Mouse (Mus musculus): Measurements from ENCODE around the gene Pitpnm2.

Gene Pitpnm2

DNA sequence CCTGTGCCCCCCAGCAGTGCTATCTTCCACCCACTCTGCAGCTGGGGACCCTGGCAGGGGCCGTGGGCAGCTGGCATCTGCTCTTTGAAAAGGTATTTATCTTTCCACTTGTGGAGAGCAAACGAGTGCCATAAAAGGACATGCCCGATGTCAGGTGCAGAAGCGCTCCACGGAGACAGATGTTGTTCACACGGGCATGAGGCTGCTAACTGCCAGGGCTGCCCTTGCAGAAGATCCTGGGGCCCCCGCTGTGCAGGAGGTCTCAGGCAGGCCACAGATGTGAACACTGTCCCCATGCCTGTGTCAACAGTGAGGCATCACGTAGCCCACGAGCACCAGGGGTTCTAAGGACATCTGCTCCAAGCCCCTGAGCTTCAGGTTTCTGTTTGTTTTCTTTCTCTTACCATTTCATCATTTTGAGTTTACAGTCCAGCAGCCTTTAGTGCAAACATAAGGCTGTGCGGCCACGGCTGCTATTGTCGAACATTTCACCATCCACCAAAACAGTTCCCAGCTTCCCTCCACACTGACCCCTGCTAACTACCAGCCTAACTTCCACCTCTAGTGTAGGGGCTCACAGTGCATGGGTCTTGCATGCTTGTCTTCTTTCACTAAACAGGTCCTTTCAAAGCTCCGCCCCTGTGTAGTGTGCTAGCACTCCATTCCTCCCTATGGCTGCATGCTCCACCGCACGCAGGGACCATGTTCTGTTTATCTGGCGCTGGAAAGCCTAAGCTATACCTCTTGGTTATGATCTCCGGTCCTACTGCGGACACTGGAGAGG lies 17.0 kb downstream of the Pitpnm2 start:
- no peaks in the 10 kb centered on the region for H3K36me3 ChIP-seq (ENCODE audit: insufficient read depth, low read length)
- H3K4me1 ChIP-seq (replicated peaks; ENCODE audit: low read depth, low read length), result peaks cover 8% of the 10 kb centered on the region; the same call in 1 of the 2 replicates
- H3K4me3 ChIP-seq (replicated peaks; ENCODE audit: low read length), result no peak overlapping the region
- H3K27me3 ChIP-seq (ENCODE audit: insufficient read depth, low read length), result no peaks in the 10 kb centered on the region
- H3K9me3 ChIP-seq (ENCODE audit: low read length), result no peaks in the 10 kb centered on the region
- TF ChIP-seq CTCF (conservative IDR thresholded peaks at IDR 0.05; ENCODE audit: low read length) (no peak), NANOG (IDR thresholded peaks at IDR 0.05; ENCODE audit: borderline replicate concordance, low read length) (no peak), POU5F1 (IDR thresholded peaks at IDR 0.05; ENCODE audit: borderline replicate concordance, low read length) (no peak)

DNA sequence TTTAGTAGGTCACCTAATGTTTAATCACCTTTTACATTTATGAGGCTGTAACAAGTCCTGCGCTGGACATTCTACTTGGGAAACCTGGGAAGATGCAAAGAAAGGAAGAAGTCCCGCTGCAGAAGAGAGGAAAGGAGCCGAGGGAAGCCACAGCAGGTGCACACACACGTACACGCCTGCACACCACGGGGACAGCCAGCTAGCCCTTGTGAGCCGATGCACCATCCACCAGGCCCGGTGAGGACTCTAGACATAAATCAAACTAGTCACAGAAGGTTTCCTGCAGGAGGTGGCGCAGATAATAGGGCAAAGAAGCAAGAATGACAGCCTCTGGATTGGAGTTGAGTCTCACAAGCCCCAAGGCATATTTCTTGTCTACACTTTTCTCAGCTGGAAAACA lies 19.1 kb downstream of the Pitpnm2 start:
- H3K4me1 ChIP-seq (replicated peaks; ENCODE audit: low read depth, low read length), result peaks cover 8% of the 10 kb centered on the region; the same call in 1 of the 2 replicates
- no peak for TF ChIP-seq POU5F1 (IDR thresholded peaks at IDR 0.05; ENCODE audit: borderline replicate concordance, low read length)
- no peak for TF ChIP-seq CTCF (conservative IDR thresholded peaks at IDR 0.05; ENCODE audit: low read length)
- no peak for TF ChIP-seq NANOG (IDR thresholded peaks at IDR 0.05; ENCODE audit: borderline replicate concordance, low read length)
- no peak overlapping the region for H3K4me3 ChIP-seq (replicated peaks; ENCODE audit: low read length)
- H3K36me3 ChIP-seq (ENCODE audit: insufficient read depth, low read length), result no peaks in the 10 kb centered on the region
- no peaks in the 10 kb centered on the region for H3K27me3 ChIP-seq (ENCODE audit: insufficient read depth, low read length)
- no peaks in the 10 kb centered on the region for H3K9me3 ChIP-seq (ENCODE audit: low read length)

DNA sequence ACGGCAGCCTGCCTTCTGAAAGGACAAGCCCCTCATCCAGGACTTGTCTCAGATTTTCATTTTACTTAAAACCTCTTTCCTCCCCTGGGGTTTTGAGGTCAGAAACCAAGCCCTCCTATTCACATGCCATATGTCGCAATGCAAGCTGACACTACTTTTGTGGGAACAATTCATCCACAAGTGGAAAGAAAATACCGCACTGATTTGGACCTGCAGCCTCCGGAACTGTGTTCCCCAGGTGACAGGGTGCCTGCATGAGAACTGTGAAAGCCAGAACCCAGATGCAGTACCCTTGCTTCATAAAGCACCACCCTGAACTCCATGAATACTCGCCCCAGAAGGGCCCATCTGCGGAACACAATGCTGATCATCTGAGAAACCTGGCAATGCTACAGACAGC lies 22.4 kb downstream of the Pitpnm2 start:
- Histone ChIP-seq H3K27me3 (ENCODE audit: insufficient read depth, low read length) (no peaks in the 10 kb centered on the region), H3K4me3 (replicated peaks; ENCODE audit: low read length) (no peak overlapping the region), H3K9me3 (ENCODE audit: low read length) (no peaks in the 10 kb centered on the region), H3K36me3 (ENCODE audit: insufficient read depth, low read length) (no peaks in the 10 kb centered on the region), H3K4me1 (replicated peaks; ENCODE audit: low read depth, low read length) (peaks cover 9% of the 10 kb centered on the region)
- TF ChIP-seq NANOG (IDR thresholded peaks at IDR 0.05; ENCODE audit: borderline replicate concordance, low read length) (no peak), CTCF (conservative IDR thresholded peaks at IDR 0.05; ENCODE audit: low read length) (no peak), POU5F1 (IDR thresholded peaks at IDR 0.05; ENCODE audit: borderline replicate concordance, low read length) (no peak)

DNA sequence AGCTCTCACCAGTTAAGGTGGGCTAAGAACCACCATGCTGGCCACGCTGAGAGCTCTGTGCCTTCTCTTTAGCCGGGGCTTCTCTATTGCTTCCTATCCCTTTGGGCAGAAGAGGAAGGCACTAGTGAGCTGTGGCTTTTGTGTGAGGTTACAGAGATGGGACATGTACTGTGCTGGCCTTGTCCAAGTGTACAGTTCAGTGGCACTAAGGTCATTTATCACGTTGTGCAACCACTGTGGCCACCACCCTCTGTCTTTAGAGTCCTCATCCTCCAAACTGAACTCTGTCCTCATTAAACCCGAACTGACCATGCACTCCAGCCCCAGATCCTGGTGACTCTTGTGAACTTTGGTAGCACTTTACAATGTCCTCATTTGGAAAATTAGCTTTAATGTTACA lies 23.1 kb downstream of the Pitpnm2 start:
- TF ChIP-seq POU5F1 (IDR thresholded peaks at IDR 0.05; ENCODE audit: borderline replicate concordance, low read length), result no peak
- no peak for TF ChIP-seq NANOG (IDR thresholded peaks at IDR 0.05; ENCODE audit: borderline replicate concordance, low read length)
- no peak for TF ChIP-seq CTCF (conservative IDR thresholded peaks at IDR 0.05; ENCODE audit: low read length)
- no peaks in the 10 kb centered on the region for H3K9me3 ChIP-seq (ENCODE audit: low read length)
- H3K4me3 ChIP-seq (replicated peaks; ENCODE audit: low read length), result no peak overlapping the region
- H3K27me3 ChIP-seq (ENCODE audit: insufficient read depth, low read length), result no peaks in the 10 kb centered on the region
- peaks cover 9% of the 10 kb centered on the region for H3K4me1 ChIP-seq (replicated peaks; ENCODE audit: low read depth, low read length)
- H3K36me3 ChIP-seq (ENCODE audit: insufficient read depth, low read length), result no peaks in the 10 kb centered on the region

DNA sequence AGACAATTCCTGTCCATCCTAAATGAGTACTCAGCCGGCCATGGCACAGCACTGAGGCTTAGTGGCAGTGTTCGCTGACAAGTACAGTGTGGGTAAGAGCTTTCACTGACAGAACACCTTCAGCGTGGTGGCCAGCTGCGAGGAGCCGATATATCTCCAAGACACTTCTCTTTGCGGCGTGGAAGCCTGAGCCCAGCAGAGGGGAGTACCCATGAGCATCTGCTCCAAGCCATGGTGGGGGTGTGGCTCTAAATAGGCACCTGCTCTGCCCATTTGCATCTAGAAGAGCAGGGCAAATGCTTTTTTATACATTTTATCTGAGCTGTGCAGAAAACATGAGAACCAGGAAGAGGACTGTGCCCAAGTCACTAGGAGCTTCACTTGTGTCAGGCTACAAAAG lies 23.7 kb downstream of the Pitpnm2 start:
- TF ChIP-seq POU5F1 (IDR thresholded peaks at IDR 0.05; ENCODE audit: borderline replicate concordance, low read length) (no peak), NANOG (IDR thresholded peaks at IDR 0.05; ENCODE audit: borderline replicate concordance, low read length) (no peak), CTCF (conservative IDR thresholded peaks at IDR 0.05; ENCODE audit: low read length) (no peak)

DNA sequence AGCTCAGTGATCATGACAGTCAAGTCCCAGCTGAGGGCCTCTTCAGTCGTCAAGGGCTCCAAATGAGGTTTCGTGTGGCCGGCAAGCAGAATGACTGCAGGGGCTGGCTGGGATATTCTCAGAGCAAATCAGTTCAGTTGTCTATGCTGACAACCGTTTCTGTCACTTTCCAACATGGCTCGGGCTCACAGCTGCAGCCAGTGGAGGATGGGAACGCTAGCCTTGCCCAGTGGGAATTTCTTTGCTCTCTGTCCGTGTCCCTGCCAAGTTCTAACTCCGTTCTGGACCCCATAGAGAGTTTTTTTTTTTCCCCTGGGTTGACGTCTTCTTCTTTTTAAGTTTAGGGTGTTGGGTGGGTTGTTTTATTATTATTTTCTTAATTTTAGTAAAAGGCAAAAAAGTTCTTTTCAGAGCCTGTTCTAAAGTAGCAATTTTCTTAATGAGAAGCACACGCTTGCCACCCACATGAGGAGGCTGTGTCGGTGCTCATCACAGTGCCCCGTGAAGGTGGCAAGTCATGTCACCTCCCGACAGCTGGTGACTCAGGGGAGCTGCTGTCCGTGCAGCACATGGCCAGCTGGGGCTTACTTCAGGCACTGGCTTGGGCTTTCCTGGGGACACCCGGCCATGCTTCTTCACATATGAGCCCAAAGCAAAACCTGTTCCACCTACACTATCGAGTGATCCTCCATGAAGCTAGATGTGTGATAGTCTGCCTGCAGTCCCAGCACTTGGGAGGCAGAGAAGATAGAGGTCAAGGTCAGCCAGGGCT lies 25.1 kb downstream of the Pitpnm2 start:
- no peaks in the 10 kb centered on the region for H3K36me3 ChIP-seq (ENCODE audit: insufficient read depth, low read length)
- H3K4me1 ChIP-seq (replicated peaks; ENCODE audit: low read depth, low read length), result peaks cover 9% of the 10 kb centered on the region
- H3K9me3 ChIP-seq (ENCODE audit: low read length), result no peaks in the 10 kb centered on the region
- no peak for TF ChIP-seq POU5F1 (IDR thresholded peaks at IDR 0.05; ENCODE audit: borderline replicate concordance, low read length)
- TF ChIP-seq NANOG (IDR thresholded peaks at IDR 0.05; ENCODE audit: borderline replicate concordance, low read length), result no peak
- no peak for TF ChIP-seq CTCF (conservative IDR thresholded peaks at IDR 0.05; ENCODE audit: low read length)
- H3K4me3 ChIP-seq (replicated peaks; ENCODE audit: low read length), result no peak overlapping the region
- no peaks in the 10 kb centered on the region for H3K27me3 ChIP-seq (ENCODE audit: insufficient read depth, low read length)

More for the DNA sequence above, 23.7 kb downstream of the Pitpnm2 start:
- H3K27me3 ChIP-seq (ENCODE audit: insufficient read depth, low read length), result no peaks in the 10 kb centered on the region
- H3K4me1 ChIP-seq (replicated peaks; ENCODE audit: low read depth, low read length), result peaks cover 9% of the 10 kb centered on the region
- no peaks in the 10 kb centered on the region for H3K9me3 ChIP-seq (ENCODE audit: low read length)
- H3K36me3 ChIP-seq (ENCODE audit: insufficient read depth, low read length), result no peaks in the 10 kb centered on the region
- H3K4me3 ChIP-seq (replicated peaks; ENCODE audit: low read length), result no peak overlapping the region

DNA sequence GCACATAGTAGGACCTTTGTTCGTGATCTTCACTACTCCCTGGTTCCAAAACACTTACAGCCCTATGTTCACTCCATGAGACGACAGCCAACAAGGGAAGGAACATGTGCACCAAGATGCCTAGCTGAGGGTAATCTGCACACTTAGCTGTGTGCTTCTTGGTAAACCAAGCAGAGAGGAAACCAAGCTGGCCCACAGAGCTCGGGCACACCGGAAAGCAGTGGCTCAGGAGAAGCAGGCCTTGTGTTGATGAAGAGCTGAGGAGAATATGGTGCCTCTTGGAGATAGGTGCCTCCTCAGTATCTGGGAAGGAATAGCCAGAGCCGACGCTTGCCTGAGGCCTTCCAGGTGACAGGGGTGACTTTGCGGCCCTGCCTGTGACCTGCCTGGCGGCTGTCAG lies 26.0 kb downstream of the Pitpnm2 start:
- Histone ChIP-seq H3K27me3 (ENCODE audit: insufficient read depth, low read length) (no peaks in the 10 kb centered on the region), H3K4me3 (replicated peaks; ENCODE audit: low read length) (no peak overlapping the region), H3K4me1 (replicated peaks; ENCODE audit: low read depth, low read length) (peaks cover 9% of the 10 kb centered on the region), H3K9me3 (ENCODE audit: low read length) (no peaks in the 10 kb centered on the region), H3K36me3 (ENCODE audit: insufficient read depth, low read length) (no peaks in the 10 kb centered on the region)
- TF ChIP-seq POU5F1 (IDR thresholded peaks at IDR 0.05; ENCODE audit: borderline replicate concordance, low read length) (no peak), NANOG (IDR thresholded peaks at IDR 0.05; ENCODE audit: borderline replicate concordance, low read length) (no peak), CTCF (conservative IDR thresholded peaks at IDR 0.05; ENCODE audit: low read length) (no peak)

DNA sequence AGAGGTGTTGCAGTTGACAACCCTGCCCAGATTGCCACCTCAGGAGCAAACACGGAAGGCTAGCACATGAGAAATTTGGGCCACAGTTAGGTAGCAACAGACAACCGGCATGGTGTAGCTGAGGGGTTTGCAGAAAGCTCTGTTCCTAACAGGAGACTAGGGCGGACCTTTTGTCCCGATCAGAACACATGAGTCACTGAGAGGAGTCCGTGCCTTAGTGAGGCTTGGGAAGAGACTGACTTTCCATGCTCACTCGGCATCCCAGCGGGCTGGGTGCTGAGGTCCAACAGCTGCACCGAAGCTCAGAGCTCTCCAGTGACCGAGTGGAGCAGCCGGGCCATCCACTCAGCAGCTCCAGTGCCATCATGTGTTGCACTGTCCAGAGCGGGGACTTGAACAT lies 26.9 kb downstream of the Pitpnm2 start:
- TF ChIP-seq NANOG (IDR thresholded peaks at IDR 0.05; ENCODE audit: borderline replicate concordance, low read length) (no peak), POU5F1 (IDR thresholded peaks at IDR 0.05; ENCODE audit: borderline replicate concordance, low read length) (no peak), CTCF (conservative IDR thresholded peaks at IDR 0.05; ENCODE audit: low read length) (no peak)
- Histone ChIP-seq H3K27me3 (ENCODE audit: insufficient read depth, low read length) (no peaks in the 10 kb centered on the region), H3K36me3 (ENCODE audit: insufficient read depth, low read length) (no peaks in the 10 kb centered on the region), H3K9me3 (ENCODE audit: low read length) (no peaks in the 10 kb centered on the region), H3K4me3 (replicated peaks; ENCODE audit: low read length) (peak overlapping the region; percentile 58), H3K4me1 (replicated peaks; ENCODE audit: low read depth, low read length) (peaks cover 15% of the 10 kb centered on the region)
